Mouse (Mus musculus) hindbrain, embryonic 13.5 days (tissue): Measurements from ENCODE around the gene Unkl. TPM values are rescaled to one million over a fixed set of nuclear protein-coding genes. Genes with fewer than 3 reads are reported as not detected.

Experiments used
- ATAC-seq: fragments of 200-750 bp; cut with Nextera tagmentation; 2 replicates; pipeline ENCODE4 v1.8.0; 2017; ENCODE audit warnings: moderate TSS enrichment; ENCODE audit not compliant: low FRiP score
- H3K27ac ChIP-seq: fragments of 300-500 bp; sonication (generic); 2 replicates; pipeline ENCODE4 v1.5.1; 2015; ENCODE audit warnings: inconsistent platforms, mild to moderate bottlenecking, moderate library complexity
- H3K27me3 ChIP-seq: fragments of 300-500 bp; sonication (generic); 2 replicates; pipeline ENCODE4 v1.6.1; 2015; ENCODE audit warnings: mild to moderate bottlenecking, inconsistent platforms
- H3K36me3 ChIP-seq: fragments of 300-500 bp; sonication (generic); 2 replicates; pipeline ENCODE4 v1.6.1; 2015; ENCODE audit warnings: mild to moderate bottlenecking, inconsistent platforms
- H3K4me1 ChIP-seq: fragments of 300-500 bp; sonication (generic); replicated peaks from 2 replicates; pipeline ENCODE4 v1.6.1; 2015; ENCODE audit warnings: inconsistent platforms
- H3K4me2 ChIP-seq: fragments of 300-500 bp; sonication (generic); 2 replicates; pipeline ENCODE4 v1.6.1; 2015; ENCODE audit warnings: inconsistent platforms, mild to moderate bottlenecking, moderate library complexity
- H3K4me3 ChIP-seq: fragments of 300-500 bp; sonication (generic); 2 replicates; pipeline ENCODE4 v1.5.1; 2015; ENCODE audit warnings: mild to moderate bottlenecking, inconsistent platforms
- H3K9ac ChIP-seq: fragments of 300-500 bp; sonication (generic); 2 replicates; pipeline ENCODE4 v1.6.1; 2015; ENCODE audit warnings: mild to moderate bottlenecking, inconsistent platforms
- H3K9me3 ChIP-seq: fragments of 300-500 bp; sonication (generic); 2 replicates; pipeline ENCODE4 v1.6.1; 2016; ENCODE audit warnings: inconsistent platforms
- WGBS: fragments of 180-500 bp; shearing (Covaris S2); methylation state at CpG from one replicate; pipeline ENCODE4 v1.1.7; 2015; 5-methylcytosine and 5-hydroxymethylcytosine counted together
- polyA plus RNA-seq: library from polyadenylated mRNA; unstranded; fragments of >200 nt; fragmentation: Nextera tagmentation; extraction: Ambion mirVana; gene quantifications from 2 replicates; pipeline ENCODE4 v1.2.1, GENCODE M21; 2015

The Unkl gene
- polyA plus RNA-seq, result 11.3 and 11.9 TPM in 2 replicates

- no peaks in the 10 kb centered on the region for H3K27me3 ChIP-seq
- peak within 1 kb of the TSS; percentile 80 for H3K27ac ChIP-seq
- peak; percentile 46 for ATAC-seq
- peak within 1 kb of the TSS; percentile 98 for H3K4me3 ChIP-seq
- WGBS, result under 1% methylated on average over 103 of the region's 104 CpGs
- H3K9ac ChIP-seq, result peak within 1 kb of the TSS; percentile 95
- peak within 1 kb of the TSS; percentile 95 for H3K4me2 ChIP-seq
- peaks cover 12% of the 10 kb centered on the region for H3K36me3 ChIP-seq
- H3K9me3 ChIP-seq, result no peaks in the 10 kb centered on the region
- H3K4me1 ChIP-seq, result peaks cover 40% of the 10 kb centered on the region
These were observed at the start of gene Unkl for GRCm38 (mm10) chr17:25188150-25189031. Gene Unkl, plus strand, starts transcription at chr17:25188397.

- Histone ChIP-seq H3K27me3 (no peaks in the 10 kb centered on the region), H3K4me3 (no peak overlapping the region), H3K9me3 (no peaks in the 10 kb centered on the region), H3K9ac (no peak overlapping the region), H3K36me3 (peaks cover 25% of the 10 kb centered on the region), H3K4me2 (no peak overlapping the region), H3K4me1 (peaks cover 18% of the 10 kb centered on the region), H3K27ac (no peak overlapping the region)
- ATAC-seq, result no peak
- 100% methylated on average over 1 of the region's 1 CpGs for WGBS
These were observed 49.4 kb upstream of the Unkl start for GRCm38 (mm10) chr17:25138803-25139202.

DNA sequence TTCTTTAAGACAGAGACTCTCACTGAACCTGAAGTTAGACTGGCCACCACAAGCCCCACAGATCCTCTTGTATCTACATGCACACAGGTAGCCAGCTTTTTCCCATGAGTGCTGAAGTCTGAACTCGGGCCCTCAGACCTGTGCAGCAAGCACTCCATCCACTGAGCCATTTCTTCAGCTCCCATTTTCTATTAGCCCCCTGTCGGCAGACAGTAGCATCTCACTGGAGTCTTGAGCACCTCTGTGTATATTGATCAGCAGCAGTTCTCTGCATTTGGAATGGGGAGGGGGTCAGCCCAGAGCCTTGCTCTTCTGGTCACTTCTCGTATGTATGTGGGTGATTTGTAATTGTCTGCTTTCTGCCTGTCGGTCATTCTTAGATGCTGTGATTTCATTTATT lies 48.2 kb upstream of the Unkl start:
- 77% methylated on average over 4 of the region's 4 CpGs for WGBS
- peaks cover 8% of the 10 kb centered on the region for H3K4me1 ChIP-seq
- no peaks in the 10 kb centered on the region for H3K27me3 ChIP-seq
- H3K9me3 ChIP-seq, result no peaks in the 10 kb centered on the region
- H3K4me2 ChIP-seq, result no peak overlapping the region
- peaks cover 36% of the 10 kb centered on the region for H3K36me3 ChIP-seq
- no peak for ATAC-seq
- H3K9ac ChIP-seq, result no peak overlapping the region
- no peak overlapping the region for H3K27ac ChIP-seq
- no peak overlapping the region for H3K4me3 ChIP-seq

DNA sequence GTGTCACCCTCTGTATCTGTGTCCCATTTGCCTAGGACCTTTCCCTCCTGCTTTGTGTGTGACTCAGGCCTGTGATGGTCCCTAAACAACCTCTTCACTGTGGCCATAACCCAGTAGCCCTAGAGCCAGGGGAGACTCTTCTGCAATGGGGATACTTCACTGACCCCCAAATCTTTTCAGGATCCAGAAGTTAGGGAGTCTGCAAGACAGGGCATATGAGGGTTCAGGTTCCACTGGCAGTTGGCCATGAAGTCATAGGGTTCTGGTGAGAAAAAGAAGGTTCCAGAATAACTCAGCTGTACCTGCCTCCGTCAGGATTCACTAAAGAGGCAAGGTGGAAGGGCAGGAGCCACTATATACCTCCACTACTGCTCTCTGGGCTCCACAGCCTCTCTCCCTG lies 26.0 kb upstream of the Unkl start, which contains the start of gene Ccdc154:
Ccdc154 (plus strand) TSS at position 301 of the 400 bp plus-strand sequence.
- no peak within 1 kb of the TSS for H3K27ac ChIP-seq
- no peak for ATAC-seq
- 100% methylated on average over 1 of the region's 1 CpGs for WGBS
- H3K9me3 ChIP-seq, result no peaks in the 10 kb centered on the region
- no peaks in the 10 kb centered on the region for H3K27me3 ChIP-seq
- no peak within 1 kb of the TSS for H3K9ac ChIP-seq
- H3K36me3 ChIP-seq, result peaks cover 56% of the 10 kb centered on the region
- H3K4me1 ChIP-seq, result no peaks in the 10 kb centered on the region
- no peak within 1 kb of the TSS for H3K4me2 ChIP-seq
- H3K4me3 ChIP-seq, result no peak within 1 kb of the TSS

DNA sequence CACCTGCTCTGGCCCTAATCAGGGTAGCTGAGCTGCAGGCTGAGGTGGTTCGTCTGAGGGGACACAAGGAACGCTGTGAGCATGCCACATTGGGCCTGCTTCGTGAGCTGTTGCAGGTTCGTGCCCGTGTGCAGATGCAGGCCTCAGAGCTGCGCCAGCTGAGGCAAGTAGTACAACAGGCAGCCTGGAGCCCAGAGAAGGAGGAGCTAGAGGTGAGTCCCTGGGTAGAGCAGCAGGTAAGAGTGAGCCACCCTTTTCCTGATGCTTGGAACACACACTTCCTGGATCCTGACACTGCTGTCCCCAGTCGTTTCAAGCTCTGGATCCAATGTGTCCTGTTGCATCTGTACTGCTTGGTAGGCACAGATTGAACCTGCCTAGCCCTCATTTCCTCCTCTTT lies 24.8 kb upstream of the Unkl start:
- H3K9ac ChIP-seq, result no peak overlapping the region
- no peak overlapping the region for H3K4me3 ChIP-seq
- WGBS, result 73% methylated on average over 7 of the region's 7 CpGs
- H3K4me2 ChIP-seq, result no peak overlapping the region
- H3K36me3 ChIP-seq, result peaks cover 43% of the 10 kb centered on the region
- no peak for ATAC-seq
- H3K4me1 ChIP-seq, result no peaks in the 10 kb centered on the region
- H3K27ac ChIP-seq, result no peak overlapping the region
- no peaks in the 10 kb centered on the region for H3K27me3 ChIP-seq
- no peaks in the 10 kb centered on the region for H3K9me3 ChIP-seq

GRCm38 (mm10) chr17:25164770-25165169 lies 23.4 kb upstream of the Unkl start:
- Histone ChIP-seq H3K27ac (no peak overlapping the region), H3K9me3 (no peaks in the 10 kb centered on the region), H3K4me1 (no peaks in the 10 kb centered on the region), H3K4me3 (no peak overlapping the region), H3K4me2 (no peak overlapping the region), H3K27me3 (no peaks in the 10 kb centered on the region), H3K36me3 (peaks cover 32% of the 10 kb centered on the region), H3K9ac (no peak overlapping the region)
- WGBS, result 93% methylated on average over 3 of the region's 3 CpGs
- no peak for ATAC-seq

GRCm38 (mm10) chr17:25165970-25166671 lies 22.1 kb upstream of the Unkl start:
- Histone ChIP-seq H3K4me3 (no peak overlapping the region), H3K36me3 (peaks cover 19% of the 10 kb centered on the region), H3K27ac (no peak overlapping the region), H3K9ac (no peak overlapping the region), H3K4me1 (no peaks in the 10 kb centered on the region), H3K4me2 (no peak overlapping the region), H3K9me3 (no peaks in the 10 kb centered on the region), H3K27me3 (no peaks in the 10 kb centered on the region)
- 73% methylated on average over 6 of the region's 6 CpGs for WGBS
- no peak for ATAC-seq

DNA sequence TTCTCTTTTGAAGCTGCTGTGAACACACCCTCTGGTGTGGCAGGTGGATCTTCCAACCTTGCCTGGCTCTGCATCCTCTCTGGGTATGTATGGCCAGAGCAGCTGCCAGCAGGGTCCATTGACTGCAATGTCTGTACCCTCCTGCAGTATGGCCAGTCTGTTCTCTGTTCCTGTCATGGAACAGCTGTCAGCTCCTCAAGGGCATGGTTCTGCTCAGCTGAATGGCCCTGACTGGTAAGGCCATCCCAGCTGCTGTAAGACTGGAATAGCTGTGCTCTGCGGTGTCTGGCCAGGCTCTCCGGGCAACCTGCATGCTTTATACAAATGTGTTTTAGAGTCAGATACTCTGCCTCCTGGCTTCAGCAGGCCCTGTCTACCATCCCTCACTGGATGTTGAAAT lies 18.5 kb upstream of the Unkl start:
- Histone ChIP-seq H3K36me3 (no peaks in the 10 kb centered on the region), H3K4me3 (no peak overlapping the region), H3K4me2 (no peak overlapping the region), H3K9me3 (no peaks in the 10 kb centered on the region), H3K27me3 (0 out of 2 replicates have a peak, but pooled peaks cover 3% of the 10 kb centered on the region), H3K9ac (no peak overlapping the region), H3K4me1 (no peaks in the 10 kb centered on the region), H3K27ac (no peak overlapping the region)
- no peak for ATAC-seq
- 95% methylated on average over 2 of the region's 2 CpGs for WGBS

GRCm38 (mm10) chr17:25172558-25172957 lies 15.6 kb upstream of the Unkl start:
- 95% methylated on average over 3 of the region's 3 CpGs for WGBS
- H3K36me3 ChIP-seq, result no peaks in the 10 kb centered on the region
- no peak overlapping the region for H3K9ac ChIP-seq
- no peaks in the 10 kb centered on the region for H3K4me1 ChIP-seq
- H3K4me2 ChIP-seq, result no peak overlapping the region
- ATAC-seq, result no peak
- no peak overlapping the region for H3K4me3 ChIP-seq
- no peak overlapping the region for H3K27ac ChIP-seq
- H3K9me3 ChIP-seq, result no peaks in the 10 kb centered on the region
- H3K27me3 ChIP-seq, result peaks cover 15% of the 10 kb centered on the region

DNA sequence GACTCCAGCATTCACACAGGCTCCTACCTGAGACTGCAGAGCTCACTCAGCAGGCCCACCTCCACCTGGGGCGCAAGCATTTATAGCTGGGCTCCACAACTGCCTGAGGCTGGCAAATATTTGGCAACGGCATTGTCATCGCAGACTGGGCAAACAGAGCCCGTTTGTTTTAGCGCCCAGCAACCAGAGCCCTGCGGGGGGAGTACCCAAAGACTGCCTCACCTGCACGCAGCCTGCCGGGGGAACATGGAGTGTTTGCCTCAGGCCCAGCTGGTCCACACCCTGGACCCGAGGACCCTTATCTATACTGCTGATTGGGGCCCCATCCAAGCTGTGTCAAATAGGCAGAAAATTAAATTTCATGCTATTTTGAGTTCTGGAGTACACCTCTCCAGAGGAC lies 12.8 kb upstream of the Unkl start, which contains the start of gene Gm38655:
Gm38655 (minus strand) TSS at position 61 of the 400 bp plus-strand sequence.
- ATAC-seq, result no peak
- Histone ChIP-seq H3K9ac (peak within 1 kb of the TSS; percentile 13; the same call in 1 of the 2 replicates), H3K27ac (no peak within 1 kb of the TSS), H3K4me3 (no peak within 1 kb of the TSS), H3K4me1 (no peaks in the 10 kb centered on the region), H3K9me3 (no peaks in the 10 kb centered on the region), H3K4me2 (no peak within 1 kb of the TSS), H3K27me3 (peaks cover 31% of the 10 kb centered on the region), H3K36me3 (no peaks in the 10 kb centered on the region)
- 67% methylated on average over 9 of the region's 9 CpGs for WGBS

GRCm38 (mm10) chr17:25183232-25183631 lies 5.0 kb upstream of the Unkl start:
- H3K9ac ChIP-seq, result peak overlapping the region; percentile 93
- H3K4me3 ChIP-seq, result peak overlapping the region; percentile 92
- ATAC-seq, result no peak

GRCm38 (mm10) chr17:25184129-25184691 lies 4.0 kb upstream of the Unkl start, which contains the start of gene BC003965:
Gene BC003965, plus strand, starts transcription at chr17:25184554.
- peaks cover 22% of the 10 kb centered on the region for H3K27me3 ChIP-seq
- H3K36me3 ChIP-seq, result no peaks in the 10 kb centered on the region
- peak within 1 kb of the TSS; percentile 96 for H3K27ac ChIP-seq
- peak; percentile 87 for ATAC-seq
- peaks cover 31% of the 10 kb centered on the region for H3K4me1 ChIP-seq
- no peaks in the 10 kb centered on the region for H3K9me3 ChIP-seq
- H3K9ac ChIP-seq, result peak within 1 kb of the TSS; percentile 93
- peak within 1 kb of the TSS; percentile 100 for H3K4me2 ChIP-seq
- WGBS, result under 1% methylated on average over 50 of the region's 50 CpGs
- H3K4me3 ChIP-seq, result peak within 1 kb of the TSS; percentile 92

More at GRCm38 (mm10) chr17:25183232-25183631, 5.0 kb upstream of the Unkl start:
- no peaks in the 10 kb centered on the region for H3K36me3 ChIP-seq
- peak overlapping the region; percentile 96; the same call in 1 of the 2 replicates for H3K27ac ChIP-seq
- peak overlapping the region; percentile 100 for H3K4me2 ChIP-seq
- H3K27me3 ChIP-seq, result peaks cover 25% of the 10 kb centered on the region
- H3K4me1 ChIP-seq, result peaks cover 28% of the 10 kb centered on the region
- H3K9me3 ChIP-seq, result no peaks in the 10 kb centered on the region
